Mouse (Mus musculus) right cerebral cortex, postnatal 14 days (tissue): Measurements from ENCODE around the gene Serp2.
"Not testable (repeated sequence)": the region's sequence is repeated elsewhere in the genome, so short reads cannot be mapped to it uniquely, and the experiment has no call there.

ENCODE experiments used
- DNase-seq: peaks from one replicate; pipeline ENCODE4 v3.0.0; 2022

The Serp2 gene

DNA sequence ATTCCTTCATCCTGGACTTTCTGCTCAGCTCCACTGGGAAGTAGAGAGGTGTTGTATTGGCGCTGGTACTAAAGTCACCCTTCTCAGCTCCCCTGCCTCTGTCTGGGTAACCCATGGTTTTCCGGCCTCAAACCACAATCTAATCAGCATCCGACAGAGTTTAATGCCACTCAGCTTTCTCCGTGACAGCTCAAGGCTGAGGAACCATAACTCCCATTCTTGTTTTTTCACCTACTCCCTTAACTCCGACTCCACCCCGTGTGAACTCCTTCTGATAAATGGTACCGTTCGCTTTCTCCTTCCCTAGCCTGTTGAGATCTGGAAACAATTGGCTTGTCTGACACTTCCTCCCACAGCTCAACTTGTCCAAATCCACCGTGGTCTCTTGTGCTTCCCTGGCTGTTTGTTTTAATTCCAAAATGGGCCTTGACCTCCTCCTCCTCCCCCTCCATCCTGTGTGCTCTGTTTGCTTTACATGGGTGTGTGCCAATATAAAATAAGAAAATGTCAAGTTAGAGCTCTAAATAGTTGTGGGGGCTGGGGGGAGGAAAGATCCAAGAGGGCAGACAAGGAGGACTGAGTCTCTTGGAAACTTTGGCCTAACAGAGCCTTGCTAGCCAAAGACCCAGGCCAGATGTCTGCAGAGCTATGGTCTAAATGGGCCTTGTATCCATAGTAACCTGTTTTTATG lies 12.7 kb upstream of the Serp2 start:
- no peak for DNase-seq

DNA sequence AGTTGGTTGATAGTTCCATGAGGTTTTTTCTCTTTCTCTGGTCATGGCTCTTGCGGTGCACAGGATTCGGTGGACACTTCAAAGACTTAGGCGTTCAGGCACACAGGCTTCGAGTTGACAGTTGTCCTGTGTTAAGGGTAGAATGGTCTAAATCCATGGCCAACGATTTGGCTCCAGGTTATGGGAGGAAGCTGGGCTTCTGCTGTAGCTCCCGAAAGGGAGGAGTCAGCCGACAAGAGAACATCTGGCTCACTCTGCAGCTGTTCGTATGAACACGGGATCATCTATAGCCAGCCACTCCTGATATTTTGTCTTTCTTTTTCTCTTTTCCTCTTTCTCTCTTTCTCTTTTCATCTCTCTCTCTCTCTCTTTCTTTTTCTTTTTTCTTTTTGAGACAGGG lies 11.9 kb upstream of the Serp2 start:
- DNase-seq = no peak

DNA sequence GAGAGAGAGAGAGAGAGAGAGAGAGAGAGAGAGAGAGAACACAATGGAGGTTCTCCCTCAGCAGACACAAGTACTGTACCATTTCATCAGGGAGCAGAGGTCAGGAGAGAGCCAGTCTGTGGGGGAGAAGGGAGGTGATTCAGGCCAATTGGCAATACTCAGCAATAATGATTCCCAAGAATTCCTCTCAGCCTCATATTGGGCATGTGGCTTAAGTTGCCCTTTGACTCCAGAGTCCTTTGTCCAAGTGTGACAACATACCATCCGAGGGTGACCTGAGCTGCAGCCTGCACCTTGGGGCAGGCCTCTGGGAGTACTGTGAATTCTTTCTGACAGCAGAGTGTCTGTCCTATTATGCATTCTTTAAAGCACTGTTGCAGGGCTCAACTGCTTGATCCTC lies 10.6 kb upstream of the Serp2 start:
- DNase-seq = no peak

DNA sequence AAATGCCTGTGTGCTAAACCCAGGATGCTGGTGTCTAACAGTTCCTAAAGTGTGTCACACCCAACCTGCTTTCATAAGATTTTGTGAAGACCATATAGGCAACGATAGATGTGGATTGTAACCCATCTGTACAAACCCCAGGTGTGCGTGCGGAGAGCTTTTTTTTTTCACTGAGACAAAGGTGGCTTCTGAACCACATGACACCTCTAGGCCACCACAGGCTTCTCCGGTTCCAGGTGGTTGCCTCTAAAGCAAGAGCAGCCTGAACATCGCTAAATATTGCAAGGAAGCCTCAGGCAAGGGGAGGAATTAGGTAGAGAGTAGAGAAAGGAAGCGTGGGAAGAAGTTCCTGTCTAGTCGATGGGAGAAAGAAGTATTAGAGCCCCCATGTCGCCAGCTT lies 10.0 kb upstream of the Serp2 start:
- DNase-seq = no peak

DNA sequence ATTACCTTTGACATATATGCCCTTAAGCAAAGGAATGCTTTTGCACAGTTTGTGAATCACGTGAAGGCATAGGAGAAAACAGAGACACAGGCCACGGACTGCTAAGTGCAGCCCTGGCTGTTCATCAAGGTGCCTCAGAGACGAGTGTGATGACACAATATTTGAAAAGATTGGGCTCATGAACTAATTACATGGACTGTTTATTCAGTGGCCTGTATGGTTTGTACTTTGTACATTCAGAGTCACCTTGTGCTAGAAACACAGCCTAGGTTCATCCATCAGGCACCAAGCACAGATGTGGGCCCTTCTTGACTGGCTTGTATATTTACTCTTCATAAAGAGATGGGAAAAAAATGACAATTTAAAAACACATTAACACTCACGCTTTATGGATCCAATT lies 9.5 kb upstream of the Serp2 start:
- DNase-seq = no peak

DNA sequence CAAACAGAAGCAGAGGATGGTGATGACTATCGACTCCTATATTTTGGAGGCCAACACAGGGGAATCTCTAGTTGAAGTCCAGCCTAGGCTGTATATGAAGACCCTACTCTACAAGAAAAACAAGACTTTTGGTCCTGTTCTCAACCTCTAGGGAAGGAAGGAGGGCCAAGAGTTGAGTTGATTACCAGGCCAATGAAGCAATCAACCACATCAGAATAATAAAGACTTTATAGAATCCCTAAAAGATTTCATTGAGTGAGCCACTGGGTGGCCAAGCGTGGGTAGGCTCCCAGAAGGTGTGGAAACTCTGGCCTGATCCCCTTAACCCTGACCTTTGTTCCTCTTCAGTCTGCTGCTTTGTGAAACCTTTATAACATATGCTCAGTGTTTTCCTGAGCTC lies 2.5 kb upstream of the Serp2 start:
- DNase-seq = no peak

DNA sequence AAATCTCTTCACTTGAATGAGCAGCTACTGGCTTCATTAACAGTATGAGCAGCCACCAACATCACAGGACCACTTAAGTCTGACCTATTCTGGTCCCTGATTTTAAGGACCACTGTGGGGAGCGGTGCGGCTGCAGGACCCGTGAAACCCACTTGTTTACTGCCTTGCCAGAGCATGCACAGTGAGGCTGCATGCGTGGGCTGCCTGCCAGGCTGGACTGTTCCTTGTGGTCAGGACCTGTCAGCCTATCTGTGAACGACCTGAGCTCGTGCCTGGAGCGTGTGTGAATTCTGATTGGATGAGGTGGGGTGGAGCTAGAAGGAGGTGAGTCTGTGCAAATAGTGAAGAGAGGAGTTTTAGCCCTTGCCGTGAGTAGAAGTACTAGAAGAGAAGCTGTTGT lies 1.5 kb upstream of the Serp2 start:
- DNase-seq = not testable (repeated sequence)

DNA sequence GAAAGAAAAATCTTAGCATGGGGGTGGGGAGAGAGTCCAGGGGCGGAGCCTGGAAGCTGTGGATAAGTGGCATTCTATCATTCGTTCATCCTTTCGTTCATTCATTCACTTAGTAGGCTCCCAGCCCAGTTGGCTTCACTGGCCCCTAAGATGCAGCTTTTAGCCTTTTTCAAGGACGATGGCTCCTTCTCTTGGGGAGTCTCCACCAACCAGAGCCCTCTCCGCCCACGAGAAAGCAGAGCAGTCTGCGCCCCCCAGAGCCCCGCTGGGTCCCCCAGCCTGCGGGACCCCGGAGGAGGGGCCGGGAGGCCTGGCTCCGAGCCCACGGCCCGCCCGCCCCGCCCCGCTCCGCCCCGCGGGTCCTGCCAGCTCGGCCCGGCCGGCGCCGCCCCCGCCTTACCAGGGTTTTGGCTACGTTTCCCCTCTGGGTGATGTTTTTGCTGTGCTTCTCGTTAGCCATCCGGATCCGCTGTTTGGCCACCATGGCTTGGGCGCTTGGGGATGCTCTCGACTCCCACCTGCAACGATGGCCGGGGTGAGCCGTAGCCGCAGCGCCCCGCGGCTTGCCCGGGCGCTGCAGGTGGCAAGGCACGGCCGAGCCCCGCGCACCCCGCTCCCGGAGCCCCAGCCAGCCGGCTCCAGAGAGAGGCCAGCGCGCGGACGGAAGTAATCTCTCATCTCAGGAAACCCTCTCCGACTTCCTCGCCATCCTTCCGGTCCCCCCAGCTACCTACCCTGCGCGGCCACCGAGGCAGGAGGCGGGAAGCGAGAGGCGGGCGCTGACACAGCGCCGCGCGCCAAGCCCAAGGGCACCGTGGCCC lies 448 bp downstream of the Serp2 start:
- DNase-seq = peak; percentile 60

DNA sequence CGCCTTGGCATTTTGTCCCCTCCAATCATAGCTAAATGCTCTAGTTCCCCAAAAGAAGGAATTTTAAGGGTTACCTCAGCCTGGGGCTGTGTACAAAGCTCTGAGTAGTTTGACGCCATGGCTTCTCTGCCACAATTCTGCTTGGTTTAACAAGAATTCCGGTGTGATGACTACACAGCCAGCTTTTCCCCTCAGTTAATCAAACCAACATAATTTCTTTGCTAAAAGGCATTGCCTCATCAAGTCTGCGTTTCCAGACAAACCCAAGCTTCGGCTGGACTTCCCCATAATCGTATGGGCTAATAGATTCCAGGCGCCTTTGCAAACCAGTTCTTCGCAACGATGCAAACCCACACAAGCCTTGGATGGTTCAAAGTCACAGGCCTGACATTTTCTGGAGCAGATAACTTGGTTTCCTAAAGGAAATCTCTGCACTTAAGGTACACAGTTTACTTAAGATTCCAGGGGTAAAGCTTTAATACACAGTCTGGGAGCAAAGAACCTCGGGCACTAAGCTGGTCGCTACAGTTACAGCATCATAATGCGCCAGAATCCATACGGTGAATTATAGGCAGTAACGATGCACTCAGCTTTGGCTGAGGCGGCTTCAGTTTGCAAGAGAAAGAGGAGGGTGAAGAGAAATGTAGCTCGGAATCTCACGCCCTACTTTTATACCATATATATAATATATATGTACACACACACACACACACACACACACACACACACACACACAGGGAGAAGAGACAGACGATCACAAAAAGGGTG lies 1.2 kb downstream of the Serp2 start:
- DNase-seq = peak; percentile 31

DNA sequence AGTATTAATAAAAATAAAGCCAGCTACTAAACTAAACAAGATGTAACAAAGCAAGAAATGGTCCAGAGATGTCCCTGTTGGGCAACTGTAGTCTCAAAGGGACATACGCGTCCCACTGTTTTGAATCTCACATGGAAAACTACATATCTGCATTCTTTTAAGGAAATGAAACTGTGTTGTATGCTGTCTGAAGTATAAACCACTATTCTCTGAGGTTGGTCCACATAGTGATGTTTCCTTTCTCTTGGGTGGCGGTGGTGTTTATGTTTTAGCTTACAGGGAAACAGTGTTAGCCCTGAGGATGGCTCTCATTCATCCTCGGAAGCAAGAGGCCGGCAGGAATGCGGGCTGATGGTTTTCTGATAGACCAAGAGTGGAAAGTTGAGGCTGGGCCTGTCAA lies 12.6 kb downstream of the Serp2 start:
- no peak for DNase-seq

DNA sequence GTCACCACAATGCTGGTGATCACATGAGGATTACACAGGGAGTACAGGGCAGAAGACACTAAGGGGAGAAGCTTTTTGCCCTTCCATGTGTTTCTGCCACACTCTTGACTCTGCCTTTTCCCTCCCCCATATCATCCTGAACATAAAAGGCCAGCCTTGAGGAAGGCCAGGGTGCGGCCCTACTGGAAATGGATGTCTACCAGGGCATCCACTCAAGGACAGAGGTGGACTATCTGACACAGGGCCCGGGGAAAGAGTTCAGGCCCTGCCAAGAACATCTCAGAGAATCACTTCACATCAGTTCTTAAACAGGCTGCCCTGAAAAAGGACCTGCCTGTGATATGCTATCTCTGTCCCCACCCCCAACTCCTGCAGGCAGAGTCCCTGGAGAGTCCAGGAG lies 15.3 kb downstream of the Serp2 start:
- DNase-seq = no peak

DNA sequence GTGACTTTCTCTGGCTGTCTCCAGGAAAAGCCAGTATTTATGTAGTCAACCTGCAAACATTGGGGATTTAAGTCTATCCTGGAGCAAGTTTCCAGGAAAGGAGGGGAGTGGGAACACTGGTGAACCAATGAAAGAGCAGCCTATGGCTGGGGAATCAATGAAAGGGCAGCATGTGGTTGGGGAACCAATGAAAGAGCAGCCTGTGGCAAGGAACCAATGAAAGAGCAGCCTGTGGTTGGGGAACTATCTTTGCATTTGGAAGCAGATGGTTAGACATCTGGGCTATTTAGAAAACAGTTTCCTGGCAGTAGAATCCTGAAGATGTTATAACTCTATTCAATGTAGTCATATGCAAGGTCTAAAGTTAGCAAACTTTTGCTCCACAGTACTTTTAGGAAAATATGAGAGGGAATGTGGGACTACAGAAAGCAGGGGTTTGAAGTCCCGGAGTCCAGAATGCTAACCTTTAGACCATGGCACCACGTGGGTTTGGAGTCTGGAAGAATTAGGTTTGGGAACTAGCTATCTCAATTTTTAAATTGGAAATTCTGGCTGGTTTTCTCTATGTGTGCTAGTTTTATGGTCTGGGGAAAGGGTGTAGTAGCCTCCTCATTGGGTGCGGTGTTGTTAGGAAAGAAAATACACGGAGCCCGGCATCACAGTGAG lies 16.6 kb downstream of the Serp2 start:
- DNase-seq = no peak

DNA sequence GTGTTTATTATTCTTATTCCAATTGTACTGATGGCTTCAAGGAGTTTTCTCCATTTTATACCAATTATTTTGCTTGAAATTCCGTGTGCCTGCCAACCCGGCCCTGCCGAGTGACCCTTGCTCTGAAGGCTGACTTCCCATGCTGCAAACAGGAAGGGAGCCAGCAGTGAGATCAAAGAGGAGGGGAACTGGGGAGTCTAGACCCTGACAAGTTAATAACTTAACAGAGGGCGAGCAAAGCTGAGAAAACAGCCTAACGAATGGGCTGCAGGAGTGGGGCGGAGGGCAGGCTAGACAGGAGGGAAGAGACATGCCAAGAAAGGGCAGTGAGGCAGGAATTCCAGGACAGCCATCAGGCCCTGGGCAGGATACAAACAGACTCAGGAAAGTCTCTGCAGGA lies 19.8 kb downstream of the Serp2 start:
- DNase-seq = no peak

DNA sequence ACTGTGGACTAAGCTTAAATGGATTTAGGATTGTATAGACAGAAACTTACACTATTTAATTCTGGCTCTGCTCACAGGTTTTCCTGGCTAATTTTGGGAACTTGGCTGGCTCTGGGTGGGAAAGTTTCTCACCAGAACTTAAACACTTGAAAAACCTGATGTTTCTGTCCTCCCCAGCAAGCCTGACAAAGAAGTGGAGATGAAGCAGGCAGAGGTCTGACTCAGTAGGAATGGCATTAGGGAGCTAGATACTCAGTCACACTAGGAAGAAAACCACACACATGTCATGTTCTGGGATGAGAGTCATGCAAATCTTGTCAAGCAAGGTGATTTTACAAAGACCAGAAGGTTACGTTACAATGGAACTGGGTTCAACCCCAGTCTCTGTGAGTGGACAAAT lies 21.6 kb downstream of the Serp2 start:
- DNase-seq = no peak

DNA sequence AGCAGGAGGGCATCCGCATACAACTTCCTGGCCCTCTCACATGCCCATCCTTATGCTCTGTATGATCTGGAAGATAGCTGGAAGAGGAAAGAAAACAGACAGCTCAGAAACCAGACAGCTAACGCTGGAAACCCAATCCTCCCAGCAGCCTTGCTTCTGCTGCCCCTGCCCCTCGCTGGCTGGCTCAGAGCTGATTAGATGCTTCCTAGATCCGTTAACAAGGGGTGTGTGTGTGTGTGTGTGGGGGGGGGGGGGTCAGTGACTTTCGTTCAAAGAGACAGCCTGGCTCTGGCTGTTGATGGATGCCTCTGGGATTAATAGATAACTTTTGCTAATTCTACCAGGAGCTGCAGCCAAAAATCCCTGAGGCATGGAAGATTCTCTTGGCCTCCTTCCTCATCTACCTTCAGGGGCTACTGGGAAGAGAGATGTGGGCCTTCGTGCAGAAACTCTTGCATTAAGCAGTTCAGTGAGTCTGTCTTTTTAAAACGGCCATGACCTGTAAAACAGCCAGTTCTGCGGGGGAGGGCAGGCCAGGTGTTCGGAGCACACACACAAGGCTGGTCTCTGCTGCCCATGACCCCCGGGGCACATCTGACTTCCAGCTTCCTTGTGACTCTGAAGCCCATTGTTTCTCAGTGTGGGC lies 23.4 kb downstream of the Serp2 start:
- DNase-seq = no peak

DNA sequence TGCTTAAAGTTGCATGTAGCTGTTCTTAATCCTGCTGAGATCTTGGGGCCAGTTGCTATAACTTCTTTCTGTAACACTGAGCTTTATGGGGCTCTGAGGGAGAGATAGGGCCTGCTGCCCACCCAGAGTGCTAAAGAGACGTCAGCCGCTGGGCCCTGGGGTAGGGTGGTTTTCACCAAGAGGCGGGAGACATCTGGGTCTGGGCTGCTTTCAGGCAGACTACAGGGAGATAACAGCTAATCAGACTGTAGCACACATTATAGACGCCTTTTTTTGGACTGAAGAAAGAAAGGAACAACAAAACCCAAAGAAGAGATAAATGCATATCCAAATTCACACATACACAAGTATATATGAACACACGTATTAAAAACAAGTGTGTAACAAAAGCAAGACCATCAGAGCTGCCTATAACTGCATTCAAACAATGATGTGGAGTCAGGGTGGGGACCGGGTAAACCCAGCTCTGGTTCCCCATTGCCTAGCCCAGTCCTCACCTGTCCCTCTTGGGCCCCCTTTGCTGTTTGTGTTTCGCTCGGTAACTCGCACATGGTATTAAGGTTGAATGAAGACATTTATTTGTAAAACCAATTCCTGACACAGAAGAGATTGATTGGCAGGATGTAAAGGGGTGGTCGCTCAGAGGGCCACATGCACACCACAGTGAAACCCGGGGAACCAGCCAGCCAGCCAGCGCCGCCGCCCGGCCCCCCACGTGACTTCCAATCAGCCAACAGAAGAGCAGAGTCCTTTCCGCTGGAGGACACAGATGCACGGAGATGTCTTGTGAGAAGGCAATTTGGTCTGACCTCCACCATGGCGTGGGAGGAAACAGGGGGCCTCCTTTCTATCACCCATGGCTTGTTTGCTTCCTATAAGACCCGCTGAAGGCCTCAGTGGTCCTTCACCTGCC lies 24.2 kb downstream of the Serp2 start:
- no peak for DNase-seq

DNA sequence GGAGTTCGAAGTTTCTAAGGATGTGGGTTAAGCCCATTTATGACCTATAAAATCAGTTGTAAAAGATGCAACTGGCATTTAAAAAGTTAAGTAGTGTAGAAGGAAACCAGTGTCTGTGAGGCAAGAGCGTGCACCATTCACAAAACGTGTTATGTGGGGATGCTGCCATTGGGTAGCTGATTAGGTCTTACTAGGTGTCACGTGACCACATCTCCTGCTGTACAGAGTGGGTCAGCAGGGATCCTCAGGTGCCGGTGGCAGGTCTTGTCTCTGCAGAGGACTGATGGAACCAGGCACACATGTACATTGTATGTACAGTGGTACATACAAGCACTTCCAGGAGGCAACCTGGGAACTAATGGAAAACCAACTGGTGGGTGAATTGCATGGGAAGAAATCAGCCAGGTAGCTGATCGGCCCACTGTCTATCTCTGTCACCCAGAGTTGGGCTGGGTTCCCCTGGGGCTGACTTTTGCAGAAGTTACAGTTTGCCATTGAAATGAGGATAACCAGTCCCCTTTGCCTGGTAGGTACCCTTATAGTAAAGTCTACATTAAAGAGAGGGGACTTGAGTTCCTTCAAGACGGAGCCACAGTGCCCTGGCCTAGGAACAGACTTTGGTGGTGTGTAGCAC lies 25.5 kb downstream of the Serp2 start:
- DNase-seq = no peak

DNA sequence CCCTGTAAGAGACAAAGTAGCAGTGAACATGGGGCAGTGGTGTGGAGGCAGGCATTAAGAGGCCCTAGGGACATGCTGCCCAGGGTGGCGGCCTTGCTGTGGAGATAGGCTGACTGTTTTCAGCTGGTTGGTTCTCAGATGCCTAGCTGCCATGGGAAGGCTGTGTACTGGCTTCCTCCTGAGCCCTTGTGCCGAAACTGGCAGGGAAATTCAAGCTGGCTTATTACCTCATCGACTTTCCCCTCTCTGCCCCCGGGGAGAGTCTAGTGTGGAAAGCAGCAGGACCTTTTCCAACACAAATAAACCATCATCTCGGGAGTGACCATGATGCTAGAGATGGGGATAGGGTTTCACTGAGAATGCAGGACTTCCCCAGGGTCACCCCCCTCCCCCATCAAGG lies 28.0 kb downstream of the Serp2 start:
- DNase-seq = no peak

DNA sequence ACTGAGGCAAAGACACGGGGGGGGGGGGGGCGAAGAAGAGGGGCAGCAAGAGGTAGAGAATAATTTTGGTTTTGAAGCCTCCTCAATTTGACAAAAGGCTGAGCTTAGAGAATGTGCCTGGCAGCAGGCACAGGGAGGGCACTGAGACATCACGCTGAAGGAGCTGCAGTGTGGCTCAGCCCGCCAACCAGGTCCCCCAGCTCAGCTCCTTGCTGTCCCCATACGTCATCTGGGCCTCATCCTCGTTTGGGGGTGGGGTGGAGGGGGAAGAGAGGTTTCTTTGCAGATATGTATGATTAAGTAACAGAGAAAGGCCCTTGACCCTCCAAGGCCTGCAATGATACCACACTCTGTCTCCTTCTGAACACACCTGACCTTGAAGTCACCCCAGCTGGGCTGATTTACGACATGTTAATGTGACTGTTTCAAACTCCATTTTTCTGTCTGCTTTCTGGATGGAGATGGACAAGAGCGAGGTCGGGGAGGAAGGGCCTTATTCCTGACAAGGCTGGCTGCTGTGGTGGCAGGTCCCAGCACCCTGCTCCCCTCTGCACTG lies 28.9 kb downstream of the Serp2 start:
- no peak for DNase-seq

DNA sequence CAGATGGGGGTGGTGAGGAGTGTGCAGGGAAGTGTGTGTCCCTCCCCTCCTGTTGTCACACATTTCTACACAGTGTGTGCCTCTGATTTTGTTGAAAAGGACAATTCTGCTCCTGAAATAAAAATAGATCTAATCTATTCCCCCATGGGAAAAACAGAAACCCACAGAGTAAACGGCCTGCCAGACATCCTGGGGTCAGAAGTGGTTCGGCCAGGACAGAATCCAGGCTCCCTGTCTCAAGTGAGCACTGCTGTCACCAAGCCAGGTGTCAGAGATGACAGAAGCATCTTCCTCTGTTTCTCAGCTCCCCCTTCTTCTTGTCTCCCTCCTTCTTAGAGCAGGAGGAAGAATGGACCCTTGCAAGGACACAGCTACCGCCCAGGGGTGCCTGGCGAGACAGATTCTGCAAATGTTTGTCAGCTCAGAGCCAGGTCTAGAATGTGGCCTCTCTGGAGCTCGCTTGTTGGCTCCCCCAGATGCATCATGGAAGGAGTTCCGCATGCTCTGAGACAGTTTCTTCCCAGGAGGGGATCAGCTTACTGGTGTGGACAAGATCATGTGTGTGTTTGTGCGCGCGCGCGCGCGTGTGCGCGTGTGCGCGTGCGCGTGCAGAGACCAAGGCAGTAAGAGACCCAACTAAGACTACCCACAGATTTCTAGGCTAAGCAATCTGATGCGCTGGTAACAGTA lies 29.5 kb downstream of the Serp2 start:
- no peak for DNase-seq
